Mouse (Mus musculus): ENCODE measurements around the gene Fbxl16. TPM values are rescaled to one million over a fixed set of nuclear protein-coding genes. Genes with fewer than 3 reads are reported as not detected.

Gene Fbxl16
- 33.2 and 35.3 TPM in 2 replicates for polyA plus RNA-seq (2015; fragmentation: Nextera tagmentation; extraction: Ambion mirVana)

DNA sequence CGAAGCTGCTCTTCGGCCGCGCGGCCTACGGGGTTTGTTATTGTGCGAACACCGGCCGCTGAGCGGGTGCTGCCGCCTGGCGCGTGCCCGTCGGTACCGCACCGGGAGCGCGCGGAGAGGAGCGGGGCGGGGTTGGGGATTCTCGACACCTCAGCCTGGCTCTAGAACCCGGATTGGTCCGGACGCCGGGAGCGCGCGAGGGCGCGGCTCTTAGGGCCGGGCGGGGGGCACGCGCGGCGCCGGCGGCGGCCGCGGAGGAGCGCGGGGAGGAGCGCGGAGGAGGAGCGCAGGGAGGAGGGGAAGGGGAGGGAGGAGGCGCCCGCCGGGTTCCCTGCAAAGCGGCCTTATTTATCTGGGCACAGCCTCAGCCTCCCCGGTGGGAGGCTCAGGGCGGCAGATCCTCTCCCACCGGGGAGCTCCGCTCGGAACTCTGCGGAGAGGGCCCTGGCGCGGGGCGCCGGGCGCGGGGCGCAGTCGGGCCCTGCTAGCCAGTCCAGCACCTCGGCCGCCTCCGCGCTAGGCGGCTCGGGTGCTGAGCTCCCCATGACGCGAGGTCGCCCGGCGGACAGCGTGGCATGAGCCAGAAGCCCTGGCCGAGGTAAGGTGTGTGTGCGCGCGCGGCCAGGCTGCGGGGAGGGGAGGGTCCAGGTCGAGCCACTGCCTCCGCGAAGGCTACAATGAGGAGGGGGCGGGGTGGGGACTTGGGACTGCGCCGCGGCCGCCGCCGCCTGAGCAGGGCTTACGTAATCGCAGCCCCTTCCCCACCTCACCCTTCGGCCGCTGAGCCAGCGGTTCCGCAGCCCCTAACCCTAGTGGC lies at the start of gene Fbxl16:
TSS of gene Fbxl16 (plus strand) at position 297 of the 817 bp plus-strand sequence.
- peak within 1 kb of the TSS; percentile 99 for H3K9ac ChIP-seq (replicated peaks)
- H3K27me3 ChIP-seq: no peaks in the 10 kb centered on the region
- peak within 1 kb of the TSS; percentile 98 for H3K27ac ChIP-seq (replicated peaks)
- WGBS: under 1% methylated on average over 93 of the region's 100 CpGs
- H3K4me2 ChIP-seq (replicated peaks): peak within 1 kb of the TSS; percentile 89
- H3K4me1 ChIP-seq: peaks cover 42% of the 10 kb centered on the region
- no peaks in the 10 kb centered on the region for H3K9me3 ChIP-seq
- peak; percentile 86 for ATAC-seq (replicated peaks)
- no peaks in the 10 kb centered on the region for H3K36me3 ChIP-seq
- H3K4me3 ChIP-seq: peak within 1 kb of the TSS; percentile 99

DNA sequence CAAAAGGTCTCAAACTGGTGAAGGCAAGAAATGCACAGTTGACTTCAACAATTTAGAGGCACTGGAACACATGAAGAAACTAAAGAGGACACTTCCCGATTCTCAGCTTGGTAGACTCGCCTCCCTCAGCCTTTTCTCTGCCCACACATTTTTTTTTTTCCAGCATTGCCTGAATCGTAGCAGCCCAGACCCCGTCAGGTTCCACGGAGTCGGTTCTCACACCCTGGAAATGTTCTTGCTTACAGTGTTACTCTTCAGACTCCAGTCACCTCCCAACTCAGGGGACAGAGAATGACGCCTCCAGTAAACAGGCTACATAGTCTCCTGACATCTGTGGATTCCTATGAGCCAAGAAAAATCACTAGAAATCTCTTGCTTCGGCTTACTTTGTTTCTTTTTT lies 48.7 kb upstream of the Fbxl16 start:
- WGBS: 81% methylated on average over 8 of the region's 8 CpGs
- no peaks in the 10 kb centered on the region for H3K27me3 ChIP-seq
- no peaks in the 10 kb centered on the region for H3K9me3 ChIP-seq
- no peak overlapping the region for H3K4me3 ChIP-seq
- ATAC-seq (replicated peaks): no peak
- no peak overlapping the region for H3K4me2 ChIP-seq (replicated peaks)
- H3K27ac ChIP-seq (replicated peaks): no peak overlapping the region
- no peaks in the 10 kb centered on the region for H3K36me3 ChIP-seq
- H3K9ac ChIP-seq (replicated peaks): no peak overlapping the region
- H3K4me1 ChIP-seq: no peaks in the 10 kb centered on the region

DNA sequence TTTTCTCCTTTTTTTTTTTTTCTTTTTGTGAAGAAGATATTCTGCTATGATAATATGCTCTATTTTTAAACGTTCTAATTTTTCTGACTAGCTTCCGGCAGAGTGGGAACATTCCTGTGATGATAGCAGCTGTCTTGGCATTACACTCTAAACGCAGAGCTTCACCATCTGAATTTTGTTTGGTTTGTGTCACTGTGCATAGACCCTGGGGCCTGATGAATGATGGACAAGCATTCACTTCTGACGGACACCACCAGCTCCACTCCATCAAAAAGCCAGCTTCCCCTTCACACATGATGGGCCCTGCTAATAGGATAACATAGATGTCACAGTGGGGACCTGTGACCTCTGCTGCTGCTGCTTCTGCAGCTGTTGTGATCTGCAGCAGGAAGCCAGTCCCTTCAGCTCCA lies 47.3 kb upstream of the Fbxl16 start:
- H3K27ac ChIP-seq (replicated peaks): no peak overlapping the region
- H3K27me3 ChIP-seq: no peaks in the 10 kb centered on the region
- no peaks in the 10 kb centered on the region for H3K9me3 ChIP-seq
- no peak overlapping the region for H3K4me3 ChIP-seq
- ATAC-seq (replicated peaks): no peak
- 58% methylated on average over 4 of the region's 4 CpGs for WGBS
- no peak overlapping the region for H3K4me2 ChIP-seq (replicated peaks)
- no peak overlapping the region for H3K9ac ChIP-seq (replicated peaks)
- H3K36me3 ChIP-seq: no peaks in the 10 kb centered on the region
- H3K4me1 ChIP-seq: peaks cover 5% of the 10 kb centered on the region; the same call in 1 of the 2 replicates

DNA sequence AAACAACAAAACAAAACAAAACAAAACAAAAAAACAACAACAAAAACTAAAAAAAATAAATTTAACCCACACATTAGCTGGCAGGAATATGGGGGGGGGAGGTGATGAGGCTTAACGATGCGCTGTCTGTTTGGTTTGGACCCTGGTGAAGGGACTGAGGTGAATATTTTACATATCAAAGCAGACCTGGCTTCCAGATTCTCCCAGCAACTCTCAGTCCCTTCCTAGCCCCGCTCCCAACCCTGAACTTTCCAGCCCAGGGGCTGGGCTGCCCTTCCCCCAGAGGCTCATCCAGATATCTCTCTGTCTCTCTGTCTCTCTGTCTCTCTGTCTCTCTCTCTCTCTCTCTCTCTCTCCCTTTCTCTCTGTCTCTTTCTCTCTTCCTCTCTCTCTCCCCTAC lies 46.3 kb upstream of the Fbxl16 start:
- Histone ChIP-seq H3K27ac (replicated peaks) (no peak overlapping the region), H3K9ac (replicated peaks) (no peak overlapping the region), H3K9me3 (no peaks in the 10 kb centered on the region), H3K4me3 (no peak overlapping the region), H3K27me3 (no peaks in the 10 kb centered on the region), H3K4me1 (peaks cover 5% of the 10 kb centered on the region; the same call in 1 of the 2 replicates), H3K4me2 (replicated peaks) (no peak overlapping the region), H3K36me3 (no peaks in the 10 kb centered on the region)
- ATAC-seq (replicated peaks): no peak
- 52% methylated on average over 3 of the region's 3 CpGs for WGBS

DNA sequence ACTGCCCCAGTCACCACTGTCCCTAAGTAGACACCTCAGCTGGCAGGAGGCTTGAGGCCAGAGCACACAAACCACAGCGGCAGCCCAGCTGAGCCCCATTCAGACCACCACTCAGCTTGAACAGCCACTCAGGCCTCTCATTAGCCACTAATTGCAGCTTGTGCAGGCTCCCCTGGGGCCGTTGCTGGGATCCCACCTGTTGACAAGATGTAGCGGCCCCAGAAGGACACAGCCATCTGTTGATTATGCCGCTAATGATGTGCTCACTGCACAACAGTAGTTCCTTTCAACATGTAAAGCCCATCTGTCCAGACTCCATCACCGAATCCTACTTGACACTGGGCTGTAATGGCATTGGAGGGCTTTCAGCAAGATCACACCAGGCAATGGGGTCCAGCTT lies 43.0 kb upstream of the Fbxl16 start:
- no peak overlapping the region for H3K4me2 ChIP-seq (replicated peaks)
- H3K36me3 ChIP-seq: no peaks in the 10 kb centered on the region
- no peak overlapping the region for H3K27ac ChIP-seq (replicated peaks)
- WGBS: 10% methylated on average over 5 of the region's 5 CpGs
- H3K4me3 ChIP-seq: no peak overlapping the region
- peaks cover 5% of the 10 kb centered on the region; the same call in 1 of the 2 replicates for H3K4me1 ChIP-seq
- no peak for ATAC-seq (replicated peaks)
- no peaks in the 10 kb centered on the region for H3K9me3 ChIP-seq
- no peak overlapping the region for H3K9ac ChIP-seq (replicated peaks)
- no peaks in the 10 kb centered on the region for H3K27me3 ChIP-seq

DNA sequence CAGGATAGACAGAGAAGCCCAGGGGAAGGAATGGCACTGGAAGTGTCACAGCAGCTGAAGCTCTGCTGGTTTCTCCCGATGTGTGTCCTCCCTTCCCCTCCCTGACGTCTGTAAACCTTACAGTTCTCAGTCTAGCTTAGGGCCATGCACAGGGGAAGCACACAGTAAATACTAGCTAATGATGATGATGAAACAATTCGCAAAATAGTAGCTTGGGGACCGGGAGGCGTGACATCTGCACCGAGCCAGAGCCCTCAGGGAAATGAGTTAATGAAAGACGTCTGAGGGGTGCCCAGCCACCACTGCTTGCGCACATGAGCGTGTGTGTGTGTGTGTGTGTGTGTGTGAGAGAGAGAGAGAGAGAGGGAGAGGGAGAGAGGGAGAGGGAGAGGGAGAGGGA lies 39.6 kb upstream of the Fbxl16 start:
- Histone ChIP-seq H3K27me3 (no peaks in the 10 kb centered on the region), H3K4me2 (replicated peaks) (no peak overlapping the region), H3K4me3 (no peak overlapping the region), H3K9ac (replicated peaks) (no peak overlapping the region), H3K27ac (replicated peaks) (no peak overlapping the region), H3K36me3 (no peaks in the 10 kb centered on the region), H3K9me3 (no peaks in the 10 kb centered on the region), H3K4me1 (peaks cover 13% of the 10 kb centered on the region)
- WGBS: 50% methylated on average over 9 of the region's 9 CpGs
- ATAC-seq (replicated peaks): no peak

DNA sequence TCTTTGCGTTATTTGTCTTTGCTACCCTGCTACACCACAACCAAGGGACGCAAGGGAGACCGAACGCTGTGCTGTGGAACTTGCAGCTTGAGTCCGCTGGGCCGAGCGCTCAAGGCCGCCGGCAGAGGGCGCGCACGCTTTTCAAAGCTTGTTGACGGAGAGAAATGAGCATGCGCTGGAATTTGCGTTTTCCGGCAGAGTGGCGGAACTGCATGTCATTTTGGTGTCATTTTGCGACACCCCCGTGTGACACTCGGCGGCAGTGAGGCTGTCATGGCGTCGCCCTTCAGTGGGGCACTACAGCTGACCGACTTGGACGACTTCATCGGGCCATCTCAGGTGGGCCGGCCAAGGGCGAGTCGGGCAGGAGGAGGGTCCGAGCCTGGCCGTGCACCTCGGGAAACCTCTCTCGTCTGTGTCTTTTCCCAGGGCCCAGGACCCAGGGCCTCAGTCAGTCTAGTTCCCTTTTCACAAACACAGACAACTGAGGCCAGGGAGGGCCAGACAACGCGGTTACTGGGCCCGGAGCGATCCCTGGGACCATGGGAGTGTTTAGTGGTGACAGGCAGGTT lies 35.2 kb upstream of the Fbxl16 start, which contains the start of gene Narfl:
TSS of gene Narfl (plus strand) at position 228 of the 572 bp plus-strand sequence.
- Histone ChIP-seq H3K4me3 (peak within 1 kb of the TSS; percentile 68), H3K27ac (replicated peaks) (no peak within 1 kb of the TSS), H3K9me3 (no peaks in the 10 kb centered on the region), H3K4me2 (replicated peaks) (peak within 1 kb of the TSS; percentile 72), H3K36me3 (peaks cover 3% of the 10 kb centered on the region; the same call in 1 of the 2 replicates), H3K4me1 (peaks cover 14% of the 10 kb centered on the region), H3K27me3 (no peaks in the 10 kb centered on the region), H3K9ac (replicated peaks) (peak within 1 kb of the TSS; percentile 78)
- WGBS: under 1% methylated on average over 37 of the region's 37 CpGs
- ATAC-seq (replicated peaks): peak; percentile 88

DNA sequence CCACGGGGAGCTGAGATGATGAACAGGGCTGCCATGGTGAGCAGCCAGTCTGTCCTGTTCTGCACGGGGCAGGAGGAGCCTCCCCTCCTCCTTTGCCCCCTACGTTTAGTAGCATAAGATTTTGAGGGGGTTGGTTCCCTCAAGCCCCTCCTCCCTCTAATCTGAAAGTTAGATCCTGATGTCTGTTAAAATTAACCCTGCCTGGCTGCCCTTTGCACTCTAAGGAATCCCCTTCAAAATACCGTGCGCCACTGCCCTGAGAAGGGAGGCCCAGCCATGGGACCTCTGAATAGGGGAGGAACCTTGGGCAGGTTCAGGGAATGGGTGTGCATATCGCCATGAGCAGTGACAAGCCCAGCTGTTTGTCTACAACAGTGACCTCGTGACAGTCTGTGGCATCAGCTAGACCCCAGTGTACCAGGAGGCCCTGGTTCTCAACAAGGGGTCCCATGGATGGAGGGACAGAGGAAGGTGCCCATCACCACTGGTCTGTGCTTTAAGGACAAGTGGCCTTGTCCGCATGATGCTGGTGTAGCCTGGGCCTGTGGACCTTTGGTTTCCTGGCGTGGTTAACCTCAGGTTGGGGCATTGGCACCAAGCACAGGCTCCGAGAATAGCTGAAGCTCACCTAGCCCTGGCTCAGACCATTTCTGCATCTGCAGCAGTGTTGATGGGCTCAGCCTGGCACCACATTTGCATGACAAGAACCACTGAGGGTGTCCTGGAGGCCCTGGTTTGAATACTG lies 33.4 kb upstream of the Fbxl16 start:
- WGBS: 78% methylated on average over 10 of the region's 10 CpGs
- Histone ChIP-seq H3K36me3 (peaks cover 13% of the 10 kb centered on the region), H3K4me3 (no peak overlapping the region), H3K9me3 (no peaks in the 10 kb centered on the region), H3K27me3 (no peaks in the 10 kb centered on the region), H3K9ac (replicated peaks) (no peak overlapping the region), H3K4me1 (peaks cover 14% of the 10 kb centered on the region), H3K4me2 (replicated peaks) (no peak overlapping the region), H3K27ac (replicated peaks) (no peak overlapping the region)
- no peak for ATAC-seq (replicated peaks)

DNA sequence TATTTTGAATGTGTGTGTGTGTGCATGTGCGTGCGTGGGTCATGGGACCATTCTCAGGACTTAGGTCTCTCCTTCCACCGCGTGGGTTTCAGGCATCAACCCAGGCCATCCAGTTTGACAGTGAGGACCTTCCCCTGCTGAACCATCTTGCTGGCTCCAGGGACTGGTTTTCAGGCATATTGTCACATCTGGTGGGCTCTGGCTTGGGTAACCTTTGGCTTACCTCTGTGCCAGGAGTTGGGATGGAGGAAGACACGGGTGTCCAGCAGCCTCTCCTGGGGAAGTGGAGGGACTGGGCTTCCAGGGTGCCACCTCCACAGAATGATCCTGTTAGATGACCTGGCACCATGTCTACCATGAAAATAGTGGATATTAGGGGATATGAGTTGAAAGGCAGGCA lies 30.9 kb upstream of the Fbxl16 start:
- Histone ChIP-seq H3K4me3 (no peak overlapping the region), H3K27ac (replicated peaks) (no peak overlapping the region), H3K4me2 (replicated peaks) (no peak overlapping the region), H3K36me3 (peaks cover 37% of the 10 kb centered on the region), H3K4me1 (peaks cover 14% of the 10 kb centered on the region), H3K9ac (replicated peaks) (no peak overlapping the region), H3K9me3 (no peaks in the 10 kb centered on the region), H3K27me3 (no peaks in the 10 kb centered on the region)
- 94% methylated on average over 5 of the region's 5 CpGs for WGBS
- no peak for ATAC-seq (replicated peaks)

DNA sequence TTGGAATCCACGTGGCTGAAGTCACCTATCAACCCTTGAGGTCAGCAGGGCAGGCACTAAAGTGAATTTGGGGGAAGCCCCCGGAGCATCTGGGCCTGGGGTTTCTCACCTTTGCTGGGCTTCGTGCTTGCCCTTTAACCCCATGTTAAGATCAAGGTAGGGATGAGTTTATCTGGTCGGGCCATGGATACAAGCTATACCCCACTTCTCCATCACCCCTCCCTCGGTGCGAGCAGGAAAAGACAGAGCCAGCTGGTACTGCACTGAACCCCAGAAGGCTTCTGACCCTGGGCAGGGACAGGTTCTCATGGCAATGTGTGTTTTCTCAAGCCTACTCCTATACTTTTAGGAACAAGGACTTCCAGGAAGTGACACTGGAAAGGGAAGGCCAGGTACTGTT lies 27.5 kb upstream of the Fbxl16 start:
- ATAC-seq (replicated peaks): no peak
- no peaks in the 10 kb centered on the region for H3K27me3 ChIP-seq
- no peak overlapping the region for H3K4me2 ChIP-seq (replicated peaks)
- H3K36me3 ChIP-seq: peaks cover 43% of the 10 kb centered on the region
- H3K4me1 ChIP-seq: peaks cover 21% of the 10 kb centered on the region
- no peak overlapping the region for H3K4me3 ChIP-seq
- WGBS: 86% methylated on average over 6 of the region's 6 CpGs
- H3K9ac ChIP-seq (replicated peaks): no peak overlapping the region
- H3K27ac ChIP-seq (replicated peaks): no peak overlapping the region
- H3K9me3 ChIP-seq: no peaks in the 10 kb centered on the region

DNA sequence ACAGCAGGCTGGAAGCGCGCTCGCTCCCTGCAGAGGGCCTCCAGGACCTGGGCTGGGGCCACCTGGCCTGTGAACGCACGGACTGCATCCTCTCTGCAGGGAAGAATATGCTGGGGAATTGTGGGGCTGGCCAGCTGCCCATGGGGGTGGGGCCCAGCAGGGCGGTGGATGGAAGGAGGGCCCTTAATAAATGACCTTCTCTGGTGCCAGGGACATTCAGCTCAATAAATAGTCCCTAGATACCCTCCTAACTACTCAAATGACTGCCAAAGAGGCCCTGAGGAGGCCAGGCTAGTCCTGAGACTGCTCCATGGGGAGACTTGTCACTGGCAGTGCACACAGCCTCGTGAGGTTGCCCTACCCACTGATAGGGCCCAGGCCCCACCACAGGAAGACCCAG lies 25.8 kb upstream of the Fbxl16 start:
- Histone ChIP-seq H3K4me1 (peaks cover 21% of the 10 kb centered on the region), H3K4me2 (replicated peaks) (no peak overlapping the region), H3K27ac (replicated peaks) (no peak overlapping the region), H3K9ac (replicated peaks) (no peak overlapping the region), H3K9me3 (no peaks in the 10 kb centered on the region), H3K27me3 (no peaks in the 10 kb centered on the region), H3K4me3 (no peak overlapping the region), H3K36me3 (peaks cover 39% of the 10 kb centered on the region)
- ATAC-seq (replicated peaks): no peak
- WGBS: 74% methylated on average over 7 of the region's 7 CpGs

All from forebrain, embryonic 15.5 days (tissue).